Mouse (Mus musculus): ENCODE data around the gene Ift57. TPM values are rescaled to one million over a fixed set of nuclear protein-coding genes. Genes with fewer than 3 reads are reported as not detected.
A peak's percentile ranks its signal among the peaks of the same experiment; 100 is the strongest.

Gene Ift57
- polyA plus RNA-seq, 1 experiment from 2014 or later = 38.9 TPM

GRCm38 (mm10) chr16:49725446-49725845, 26.4 kb downstream of the Ift57 start:
- Histone ChIP-seq H3K4me3 (ENCODE audit: low read depth, low read length) (no peak overlapping the region), H3K4me1 (ENCODE audit: control insufficient read depth, insufficient read depth, low read length) (peaks cover 4% of the 10 kb centered on the region; the same call in 1 of the 2 replicates), H3K4me2 (ENCODE audit: low read depth, low read length) (no peak overlapping the region), H3K36me3 (ENCODE audit: control insufficient read depth, insufficient read depth, low read length) (no peaks in the 10 kb centered on the region), H3K9ac (replicated peaks; ENCODE audit: low read depth, low read length) (no peak overlapping the region), H3K27me3 (ENCODE audit: control insufficient read depth, insufficient read depth, low read length) (no peaks in the 10 kb centered on the region), H3K27ac (ENCODE audit: low read depth, low read length) (no peak overlapping the region), H3K9me3 (ENCODE audit: control insufficient read depth, low read length) (no peaks in the 10 kb centered on the region)
- ATAC-seq (ENCODE audit: low read depth) = no peak
- WGBS = 93% methylated on average over 5 of the region's 5 CpGs

- Histone ChIP-seq H3K27me3 (ENCODE audit: control insufficient read depth, insufficient read depth, low read length) (no peaks in the 10 kb centered on the region), H3K9ac (replicated peaks; ENCODE audit: low read depth, low read length) (no peak overlapping the region), H3K4me2 (ENCODE audit: low read depth, low read length) (no peak overlapping the region), H3K9me3 (ENCODE audit: control insufficient read depth, low read length) (no peaks in the 10 kb centered on the region), H3K36me3 (ENCODE audit: control insufficient read depth, insufficient read depth, low read length) (no peaks in the 10 kb centered on the region), H3K4me1 (ENCODE audit: control insufficient read depth, insufficient read depth, low read length) (no peaks in the 10 kb centered on the region; the same call in 1 of the 2 replicates), H3K27ac (ENCODE audit: low read depth, low read length) (no peak overlapping the region), H3K4me3 (ENCODE audit: low read depth, low read length) (no peak overlapping the region)
- ATAC-seq (ENCODE audit: low read depth) = no peak
- WGBS = 54% methylated on average over 3 of the region's 3 CpGs
Observed at GRCm38 (mm10) chr16:49726216-49726615, 27.2 kb downstream of the Ift57 start.

- Histone ChIP-seq H3K4me1 (ENCODE audit: control insufficient read depth, insufficient read depth, low read length) (no peaks in the 10 kb centered on the region), H3K27ac (ENCODE audit: low read depth, low read length) (no peak overlapping the region), H3K9me3 (ENCODE audit: control insufficient read depth, low read length) (no peaks in the 10 kb centered on the region), H3K9ac (replicated peaks; ENCODE audit: low read depth, low read length) (no peak overlapping the region), H3K4me3 (ENCODE audit: low read depth, low read length) (no peak overlapping the region), H3K4me2 (ENCODE audit: low read depth, low read length) (no peak overlapping the region), H3K27me3 (ENCODE audit: control insufficient read depth, insufficient read depth, low read length) (no peaks in the 10 kb centered on the region), H3K36me3 (ENCODE audit: control insufficient read depth, insufficient read depth, low read length) (no peaks in the 10 kb centered on the region)
- no peak for ATAC-seq (ENCODE audit: low read depth)
- 89% methylated on average over 2 of the region's 2 CpGs for WGBS
Observed at GRCm38 (mm10) chr16:49726761-49727160, 27.7 kb downstream of the Ift57 start.

- no peak overlapping the region for H3K9ac ChIP-seq (replicated peaks; ENCODE audit: low read depth, low read length)
- H3K4me1 ChIP-seq (ENCODE audit: control insufficient read depth, insufficient read depth, low read length) = no peaks in the 10 kb centered on the region
- 94% methylated on average over 9 of the region's 9 CpGs for WGBS
- no peak for ATAC-seq (ENCODE audit: low read depth)
- no peaks in the 10 kb centered on the region for H3K9me3 ChIP-seq (ENCODE audit: control insufficient read depth, low read length)
- H3K36me3 ChIP-seq (ENCODE audit: control insufficient read depth, insufficient read depth, low read length) = no peaks in the 10 kb centered on the region
- H3K27ac ChIP-seq (ENCODE audit: low read depth, low read length) = no peak overlapping the region
- no peaks in the 10 kb centered on the region for H3K27me3 ChIP-seq (ENCODE audit: control insufficient read depth, insufficient read depth, low read length)
- H3K4me3 ChIP-seq (ENCODE audit: low read depth, low read length) = no peak overlapping the region
- no peak overlapping the region for H3K4me2 ChIP-seq (ENCODE audit: low read depth, low read length)
Observed at GRCm38 (mm10) chr16:49736536-49736935, 37.5 kb downstream of the Ift57 start.

- Histone ChIP-seq H3K4me3 (ENCODE audit: low read depth, low read length) (no peak overlapping the region), H3K9me3 (ENCODE audit: control insufficient read depth, low read length) (no peaks in the 10 kb centered on the region), H3K9ac (replicated peaks; ENCODE audit: low read depth, low read length) (no peak overlapping the region), H3K4me1 (ENCODE audit: control insufficient read depth, insufficient read depth, low read length) (0 out of 2 replicates have a peak, but pooled peaks cover 3% of the 10 kb centered on the region), H3K36me3 (ENCODE audit: control insufficient read depth, insufficient read depth, low read length) (no peaks in the 10 kb centered on the region), H3K27ac (ENCODE audit: low read depth, low read length) (no peak overlapping the region), H3K27me3 (ENCODE audit: control insufficient read depth, insufficient read depth, low read length) (no peaks in the 10 kb centered on the region), H3K4me2 (ENCODE audit: low read depth, low read length) (no peak overlapping the region)
- WGBS = 74% methylated on average over 2 of the region's 2 CpGs
- no peak for ATAC-seq (ENCODE audit: low read depth)
Observed at GRCm38 (mm10) chr16:49747360-49747759, 48.3 kb downstream of the Ift57 start.

- H3K9ac ChIP-seq (replicated peaks; ENCODE audit: low read depth, low read length) = no peak overlapping the region
- no peaks in the 10 kb centered on the region for H3K27me3 ChIP-seq (ENCODE audit: control insufficient read depth, insufficient read depth, low read length)
- H3K36me3 ChIP-seq (ENCODE audit: control insufficient read depth, insufficient read depth, low read length) = no peaks in the 10 kb centered on the region
- ATAC-seq (ENCODE audit: low read depth) = no peak
- H3K27ac ChIP-seq (ENCODE audit: low read depth, low read length) = no peak overlapping the region; the same call in 1 of the 2 replicates
- H3K4me3 ChIP-seq (ENCODE audit: low read depth, low read length) = no peak overlapping the region
- no peaks in the 10 kb centered on the region for H3K4me1 ChIP-seq (ENCODE audit: control insufficient read depth, insufficient read depth, low read length)
- H3K9me3 ChIP-seq (ENCODE audit: control insufficient read depth, low read length) = no peaks in the 10 kb centered on the region
- WGBS = 31% methylated on average over 1 of the region's 1 CpGs
- H3K4me2 ChIP-seq (ENCODE audit: low read depth, low read length) = no peak overlapping the region
Observed at GRCm38 (mm10) chr16:49752906-49753305, 53.9 kb downstream of the Ift57 start.

GRCm38 (mm10) chr16:49753318-49753717, 54.3 kb downstream of the Ift57 start:
- Histone ChIP-seq H3K27me3 (ENCODE audit: control insufficient read depth, insufficient read depth, low read length) (no peaks in the 10 kb centered on the region), H3K4me3 (ENCODE audit: low read depth, low read length) (no peak overlapping the region), H3K9ac (replicated peaks; ENCODE audit: low read depth, low read length) (no peak overlapping the region), H3K9me3 (ENCODE audit: control insufficient read depth, low read length) (no peaks in the 10 kb centered on the region), H3K36me3 (ENCODE audit: control insufficient read depth, insufficient read depth, low read length) (no peaks in the 10 kb centered on the region), H3K27ac (ENCODE audit: low read depth, low read length) (no peak overlapping the region; the same call in 1 of the 2 replicates), H3K4me1 (ENCODE audit: control insufficient read depth, insufficient read depth, low read length) (no peaks in the 10 kb centered on the region), H3K4me2 (ENCODE audit: low read depth, low read length) (no peak overlapping the region)
- 37% methylated on average over 3 of the region's 3 CpGs for WGBS
- ATAC-seq (ENCODE audit: low read depth) = peak; percentile 60; the same call in 1 of the 2 replicates

- H3K4me2 ChIP-seq (ENCODE audit: low read depth, low read length) = no peak overlapping the region
- no peak overlapping the region for H3K9ac ChIP-seq (replicated peaks; ENCODE audit: low read depth, low read length)
- H3K4me1 ChIP-seq (ENCODE audit: control insufficient read depth, insufficient read depth, low read length) = peaks cover 2% of the 10 kb centered on the region; the same call in 1 of the 2 replicates
- H3K36me3 ChIP-seq (ENCODE audit: control insufficient read depth, insufficient read depth, low read length) = no peaks in the 10 kb centered on the region
- no peak overlapping the region for H3K4me3 ChIP-seq (ENCODE audit: low read depth, low read length)
- no peaks in the 10 kb centered on the region for H3K9me3 ChIP-seq (ENCODE audit: control insufficient read depth, low read length)
- no peaks in the 10 kb centered on the region for H3K27me3 ChIP-seq (ENCODE audit: control insufficient read depth, insufficient read depth, low read length)
- WGBS = 66% methylated on average over 17 of the region's 17 CpGs
- H3K27ac ChIP-seq (ENCODE audit: low read depth, low read length) = no peak overlapping the region
- ATAC-seq (ENCODE audit: low read depth) = peak; percentile 85
Observed at GRCm38 (mm10) chr16:49760517-49761203, 61.6 kb downstream of the Ift57 start.

GRCm38 (mm10) chr16:49761981-49762380, 62.9 kb downstream of the Ift57 start:
- H3K4me1 ChIP-seq (ENCODE audit: control insufficient read depth, insufficient read depth, low read length) = peaks cover 2% of the 10 kb centered on the region; the same call in 1 of the 2 replicates
- no peak overlapping the region for H3K27ac ChIP-seq (ENCODE audit: low read depth, low read length)
- 87% methylated on average over 5 of the region's 5 CpGs for WGBS
- no peaks in the 10 kb centered on the region for H3K36me3 ChIP-seq (ENCODE audit: control insufficient read depth, insufficient read depth, low read length)
- H3K9ac ChIP-seq (replicated peaks; ENCODE audit: low read depth, low read length) = no peak overlapping the region
- ATAC-seq (ENCODE audit: low read depth) = no peak
- H3K27me3 ChIP-seq (ENCODE audit: control insufficient read depth, insufficient read depth, low read length) = no peaks in the 10 kb centered on the region
- H3K9me3 ChIP-seq (ENCODE audit: control insufficient read depth, low read length) = no peaks in the 10 kb centered on the region
- H3K4me3 ChIP-seq (ENCODE audit: low read depth, low read length) = no peak overlapping the region
- H3K4me2 ChIP-seq (ENCODE audit: low read depth, low read length) = no peak overlapping the region
